Mouse (Mus musculus) midbrain, embryonic 11.5 days (tissue): ENCODE results near the gene Zfp11. TPM values are rescaled to one million over a fixed set of nuclear protein-coding genes. Genes with fewer than 3 reads are reported as not detected.
"Not testable (repeated sequence)": the region's sequence is repeated elsewhere in the genome, so short reads cannot be mapped to it uniquely, and the experiment has no call there.

Experiments
- ATAC-seq: fragments of 200-750 bp; cut with Nextera tagmentation; 2 replicates; pipeline ENCODE4 v1.8.0; 2017; ENCODE audit warnings: moderate TSS enrichment, moderate library complexity; ENCODE audit not compliant: low FRiP score
- DNase-seq: peaks from one replicate; pipeline ENCODE4 v3.0.0; 2015; ENCODE audit warnings: low spot score; ENCODE audit errors: missing footprints
- H3K27ac ChIP-seq: fragments of 300-500 bp; sonication (generic); 2 replicates; pipeline ENCODE4 v1.5.1; 2014; ENCODE audit warnings: low read depth, low read length
- H3K27me3 ChIP-seq: fragments of 300-500 bp; sonication (generic); 2 replicates; pipeline ENCODE4 v1.6.1; 2014; ENCODE audit warnings: mild to moderate bottlenecking, low read length, moderate library complexity, mixed read lengths; ENCODE audit not compliant: control insufficient read depth, insufficient read depth
- H3K36me3 ChIP-seq: fragments of 300-500 bp; sonication (generic); 2 replicates; pipeline ENCODE4 v1.6.1; 2014; ENCODE audit warnings: mild to moderate bottlenecking, low read length, moderate library complexity, mixed read lengths; ENCODE audit not compliant: control insufficient read depth, insufficient read depth
- H3K4me1 ChIP-seq: fragments of 300-500 bp; sonication (generic); 2 replicates; pipeline ENCODE4 v1.6.1; 2014; ENCODE audit warnings: low read length; ENCODE audit not compliant: control insufficient read depth, insufficient read depth
- H3K4me2 ChIP-seq: fragments of 300-500 bp; sonication (generic); 2 replicates; pipeline ENCODE4 v1.6.1; 2014; ENCODE audit warnings: mild to moderate bottlenecking, moderate library complexity
- H3K4me3 ChIP-seq: fragments of 300-500 bp; sonication (generic); 2 replicates; pipeline ENCODE4 v1.5.1; 2014; ENCODE audit warnings: low read depth, low read length
- H3K9ac ChIP-seq: fragments of 300-500 bp; sonication (generic); 2 replicates; pipeline ENCODE4 v1.6.1; 2014; ENCODE audit warnings: low read length
- H3K9me3 ChIP-seq: fragments of 300-500 bp; sonication (generic); 2 replicates; pipeline ENCODE4 v1.6.1; 2016; ENCODE audit warnings: low read length; ENCODE audit not compliant: control insufficient read depth
- WGBS: fragments of 180-500 bp; shearing (Covaris S2); extraction: QIAGEN DNeasy Blood & Tissue Kit; methylation state at CpG from one replicate; pipeline ENCODE4 v1.1.7; 2014; 5-methylcytosine and 5-hydroxymethylcytosine counted together
- polyA plus RNA-seq: library from polyadenylated mRNA; unstranded; fragments of >200 nt; fragmentation: Nextera tagmentation; extraction: Ambion mirVana; gene quantifications from 2 replicates; pipeline ENCODE4 v1.2.1, GENCODE M21; 2014

The Zfp11 gene
- polyA plus RNA-seq, 1 experiment from 2014 or later = 8.2 TPM

DNA sequence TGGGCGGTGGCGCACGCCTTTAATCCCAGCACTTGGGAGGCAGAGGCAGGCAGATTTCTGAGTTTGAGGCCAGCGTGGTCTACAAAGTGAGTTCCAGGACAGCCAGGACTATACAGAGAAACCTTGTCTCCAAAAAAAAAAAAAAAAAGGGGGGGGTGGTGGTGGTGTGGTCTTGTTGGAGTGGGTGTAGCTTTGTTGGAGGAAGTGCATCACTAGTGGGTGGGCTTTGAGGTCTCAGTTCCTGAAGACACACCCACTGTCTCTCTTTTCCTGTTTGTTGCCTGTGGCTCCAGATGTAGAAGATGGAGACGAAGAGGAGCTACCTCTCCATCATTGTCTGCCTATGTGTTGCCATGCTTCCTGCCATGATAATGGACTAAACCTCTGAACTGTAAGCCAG, 15.2 kb upstream of the Zfp11 start:
- not testable (repeated sequence) for H3K9ac ChIP-seq, H3K36me3 ChIP-seq, H3K9me3 ChIP-seq, H3K27me3 ChIP-seq, H3K4me2 ChIP-seq, H3K4me3 ChIP-seq, H3K27ac ChIP-seq, DNase-seq, ATAC-seq, H3K4me1 ChIP-seq
- WGBS = 96% methylated on average over 5 of the region's 5 CpGs

- under 1% methylated on average over 31 of the region's 31 CpGs for WGBS
- H3K4me2 ChIP-seq = peak overlapping the region; percentile 71
- ATAC-seq (peak; percentile 75), DNase-seq (no peak)
- peak overlapping the region; percentile 84 for H3K4me3 ChIP-seq
- no peak overlapping the region for H3K27ac ChIP-seq
- H3K4me1 ChIP-seq = 0 out of 2 replicates have a peak, but pooled peaks cover 2% of the 10 kb centered on the region
- no peaks in the 10 kb centered on the region for H3K36me3 ChIP-seq
- peak overlapping the region; percentile 92 for H3K9ac ChIP-seq
- no peaks in the 10 kb centered on the region for H3K9me3 ChIP-seq
- no peaks in the 10 kb centered on the region for H3K27me3 ChIP-seq
Measured at GRCm38 (mm10) chr5:129669453-129670035, 355 bp downstream of the Zfp11 start.

DNA sequence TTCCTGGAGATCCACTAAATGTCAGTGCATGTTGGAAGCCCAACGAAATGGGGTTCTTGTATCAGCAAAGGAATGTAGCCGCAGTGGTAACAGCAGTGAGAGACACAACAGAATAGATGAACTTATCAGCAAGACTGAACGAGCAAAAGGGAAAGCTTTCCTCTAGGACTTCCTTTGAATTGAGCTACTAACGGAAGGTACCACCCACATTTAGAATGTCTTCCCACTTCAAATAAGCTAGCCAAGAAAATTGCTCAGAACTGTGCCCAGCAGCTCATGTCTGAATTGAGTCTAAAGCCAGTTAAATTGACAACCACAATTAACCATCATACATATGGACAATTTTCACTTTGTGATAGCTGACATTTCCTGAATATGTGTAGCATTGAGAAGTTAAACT, 2.0 kb downstream of the Zfp11 start:
- Histone ChIP-seq H3K4me2 (no peak overlapping the region), H3K4me1 (0 out of 2 replicates have a peak, but pooled peaks cover 2% of the 10 kb centered on the region), H3K27ac (no peak overlapping the region), H3K9ac (no peak overlapping the region), H3K36me3 (no peaks in the 10 kb centered on the region), H3K27me3 (no peaks in the 10 kb centered on the region), H3K9me3 (no peaks in the 10 kb centered on the region), H3K4me3 (no peak overlapping the region)
- ATAC-seq (no peak), DNase-seq (no peak)
- 90% methylated on average over 4 of the region's 4 CpGs for WGBS

GRCm38 (mm10) chr5:129666271-129666909, 3.5 kb downstream of the Zfp11 start:
- Histone ChIP-seq H3K4me1 (0 out of 2 replicates have a peak, but pooled peaks cover 2% of the 10 kb centered on the region), H3K36me3 (no peaks in the 10 kb centered on the region), H3K9ac (no peak overlapping the region), H3K4me3 (no peak overlapping the region), H3K27me3 (no peaks in the 10 kb centered on the region), H3K9me3 (no peaks in the 10 kb centered on the region), H3K4me2 (no peak overlapping the region), H3K27ac (no peak overlapping the region)
- 92% methylated on average over 10 of the region's 10 CpGs for WGBS
- DNase-seq (no peak), ATAC-seq (no peak)

GRCm38 (mm10) chr5:129664090-129664489, 5.8 kb downstream of the Zfp11 start:
- no peak for ATAC-seq
- Histone ChIP-seq H3K27ac (no peak overlapping the region), H3K9me3 (no peaks in the 10 kb centered on the region), H3K9ac (no peak overlapping the region), H3K4me3 (no peak overlapping the region), H3K27me3 (no peaks in the 10 kb centered on the region), H3K36me3 (peaks cover 3% of the 10 kb centered on the region; the same call in 1 of the 2 replicates), H3K4me1 (no peaks in the 10 kb centered on the region), H3K4me2 (no peak overlapping the region)
- 96% methylated on average over 5 of the region's 5 CpGs for WGBS
- no peak for DNase-seq

DNA sequence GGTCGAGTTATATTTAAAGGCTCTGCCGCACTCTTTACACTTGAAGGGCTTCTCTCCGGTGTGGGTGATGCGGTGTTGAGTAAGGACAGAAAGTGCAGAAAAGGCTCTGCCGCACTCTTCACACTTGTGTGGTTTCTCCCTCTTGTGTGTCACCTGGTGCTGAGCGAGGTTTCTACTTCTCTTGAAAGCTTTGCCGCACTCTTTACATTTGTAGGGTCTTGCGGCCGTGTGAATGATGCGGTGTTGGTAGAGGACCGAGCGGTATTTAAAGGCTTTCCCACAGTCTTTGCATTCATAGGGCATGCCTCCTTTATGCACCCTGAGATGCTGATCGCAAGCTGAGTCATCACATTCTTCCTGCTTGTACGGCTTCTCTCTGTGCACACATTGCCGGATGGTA, 12.0 kb downstream of the Zfp11 start:
- H3K9ac ChIP-seq = no peak overlapping the region
- DNase-seq (no peak), ATAC-seq (no peak)
- H3K27me3 ChIP-seq = no peaks in the 10 kb centered on the region
- no peak overlapping the region for H3K4me3 ChIP-seq
- no peak overlapping the region for H3K27ac ChIP-seq
- no peak overlapping the region for H3K4me2 ChIP-seq
- no peaks in the 10 kb centered on the region for H3K4me1 ChIP-seq
- peaks cover 23% of the 10 kb centered on the region for H3K36me3 ChIP-seq
- WGBS = 93% methylated on average over 15 of the region's 15 CpGs
- no peaks in the 10 kb centered on the region for H3K9me3 ChIP-seq

- DNase-seq (no peak), ATAC-seq (no peak)
- WGBS = 98% methylated on average over 10 of the region's 10 CpGs
- Histone ChIP-seq H3K4me2 (no peak overlapping the region), H3K27ac (no peak overlapping the region), H3K9me3 (no peaks in the 10 kb centered on the region), H3K4me3 (no peak overlapping the region), H3K27me3 (no peaks in the 10 kb centered on the region), H3K9ac (no peak overlapping the region), H3K36me3 (peaks cover 23% of the 10 kb centered on the region), H3K4me1 (no peaks in the 10 kb centered on the region)
Measured at GRCm38 (mm10) chr5:129657016-129657415, 12.9 kb downstream of the Zfp11 start.

DNA sequence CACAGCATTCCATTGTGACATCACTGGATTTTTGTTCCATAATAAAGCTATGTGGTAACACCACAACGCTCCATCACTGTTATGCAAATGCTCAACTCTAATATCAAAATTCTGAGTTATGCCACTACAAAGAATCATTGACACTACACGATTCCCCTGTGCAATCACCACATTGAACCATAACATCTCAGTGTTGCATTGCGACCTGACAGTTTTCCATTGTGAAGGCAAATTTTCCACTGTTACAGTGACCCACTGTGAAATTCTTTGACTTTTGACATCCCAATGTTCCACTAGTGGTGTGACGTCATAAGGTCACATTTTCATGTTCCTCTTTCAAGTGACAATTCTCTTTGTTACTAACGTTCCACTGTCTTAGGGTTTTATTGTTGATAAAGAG, 19.0 kb downstream of the Zfp11 start:
- no peak for DNase-seq
- no peaks in the 10 kb centered on the region for H3K9me3 ChIP-seq
- 94% methylated on average over 5 of the region's 5 CpGs for WGBS
- H3K27ac ChIP-seq = no peak overlapping the region
- H3K9ac ChIP-seq = no peak overlapping the region
- H3K36me3 ChIP-seq = no peaks in the 10 kb centered on the region
- no peaks in the 10 kb centered on the region for H3K27me3 ChIP-seq
- H3K4me2 ChIP-seq = no peak overlapping the region
- H3K4me1 ChIP-seq = no peaks in the 10 kb centered on the region
- H3K4me3 ChIP-seq = no peak overlapping the region
- no peak for ATAC-seq

DNA sequence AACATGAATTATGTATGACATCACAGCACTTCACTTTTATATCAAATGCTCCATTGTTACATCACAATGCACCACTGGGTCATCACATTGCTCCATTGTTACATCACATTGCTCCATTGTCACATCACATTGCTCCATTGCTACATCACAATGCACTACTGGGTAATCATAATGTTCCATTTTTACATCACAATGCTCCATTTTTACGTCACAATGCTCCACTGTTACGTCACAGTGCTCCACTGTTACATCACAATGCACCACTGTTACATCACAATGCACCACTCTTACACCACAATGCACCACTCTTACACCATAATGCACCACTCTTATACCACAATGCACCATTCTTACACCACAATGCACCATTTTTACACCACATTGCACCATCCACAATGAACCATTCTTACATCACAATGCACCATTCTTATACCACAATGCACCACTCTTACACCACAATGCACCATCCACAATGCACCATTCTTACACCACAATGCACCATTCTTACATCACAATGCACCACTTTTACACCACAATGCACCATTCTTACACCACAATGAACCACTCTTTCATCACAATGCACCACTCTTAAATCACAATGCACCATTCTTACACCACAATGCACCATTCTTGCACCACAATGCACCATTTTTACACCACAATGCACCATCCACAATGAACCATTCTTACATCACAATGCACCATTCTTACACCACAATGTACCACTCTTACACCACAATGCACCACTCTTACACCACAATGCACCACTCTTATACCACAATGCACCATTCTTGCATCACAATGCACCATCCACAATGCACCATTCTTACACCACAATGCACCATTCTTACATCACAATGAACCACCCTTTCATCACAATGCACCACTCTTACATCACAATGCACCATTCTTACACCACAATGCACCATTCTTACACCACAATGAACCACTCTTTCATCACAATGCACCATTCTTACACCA, 37.3 kb downstream of the Zfp11 start:
- not testable (repeated sequence) for H3K4me3 ChIP-seq, H3K27me3 ChIP-seq, ATAC-seq, H3K9ac ChIP-seq, H3K36me3 ChIP-seq, H3K9me3 ChIP-seq, H3K27ac ChIP-seq, H3K4me1 ChIP-seq, H3K4me2 ChIP-seq
- 90% methylated on average over 2 of the region's 2 CpGs for WGBS
- DNase-seq = peak; percentile 54
